Mouse (Mus musculus): ENCODE measurements at regions not wholly inside any gene's neighbourhood (a gene's known extent, or its start where the extent isn't known, plus 50 kb on each side); places are given as distances from the start of the nearest gene placed in this dataset.

GRCm38 (mm10) chr13:52154111-52154843 is 307.8 kb downstream of the Gadd45g start:
- Histone ChIP-seq H3K79me2 (ENCODE audit: control insufficient read depth, insufficient read depth) (no peaks in the 10 kb centered on the region), H3K36me3 (ENCODE audit: control insufficient read depth, insufficient read depth) (no peaks in the 10 kb centered on the region), H3K27me3 (ENCODE audit: control insufficient read depth, insufficient read depth, insufficient read length) (no peaks in the 10 kb centered on the region), H3K4me3 (ENCODE audit: insufficient read depth, poor library complexity, severe bottlenecking) (no peak overlapping the region), H3ac (ENCODE audit: control insufficient read depth, insufficient read length, low read depth) (no peak overlapping the region), H3K79me3 (ENCODE audit: low read depth) (no peaks in the 10 kb centered on the region)
- TF ChIP-seq MYOG (IDR thresholded peaks at IDR 0.05; ENCODE audit: control insufficient read depth, extremely low read depth, insufficient read length), result no peak
- no peak for TF ChIP-seq CEBPB (IDR thresholded peaks at IDR 0.05; ENCODE audit: low read depth)

GRCm38 (mm10) chr13:52154844-52155587 is 308.5 kb downstream of the Gadd45g start:
- H3K79me2 ChIP-seq (ENCODE audit: control insufficient read depth, insufficient read depth), result no peaks in the 10 kb centered on the region
- H3ac ChIP-seq (ENCODE audit: control insufficient read depth, insufficient read length, low read depth), result no peak overlapping the region
- H3K4me3 ChIP-seq (ENCODE audit: insufficient read depth, poor library complexity, severe bottlenecking), result no peak overlapping the region
- no peaks in the 10 kb centered on the region for H3K36me3 ChIP-seq (ENCODE audit: control insufficient read depth, insufficient read depth)
- H3K27me3 ChIP-seq (ENCODE audit: control insufficient read depth, insufficient read depth, insufficient read length), result no peaks in the 10 kb centered on the region
- no peaks in the 10 kb centered on the region for H3K79me3 ChIP-seq (ENCODE audit: low read depth)
- TF ChIP-seq MYOD1 (IDR thresholded peaks at IDR 0.05; ENCODE audit: control insufficient read depth, insufficient read length, low read depth), result peak; percentile 89
- TF ChIP-seq MYOG (IDR thresholded peaks at IDR 0.05; ENCODE audit: control insufficient read depth, extremely low read depth, insufficient read length), result no peak

- H3K27me3 ChIP-seq (ENCODE audit: control insufficient read depth, insufficient read depth, insufficient read length), result no peaks in the 10 kb centered on the region
- no peak overlapping the region for H3ac ChIP-seq (ENCODE audit: control insufficient read depth, insufficient read length, low read depth)
- no peaks in the 10 kb centered on the region for H3K36me3 ChIP-seq (ENCODE audit: control insufficient read depth, insufficient read depth)
- no peaks in the 10 kb centered on the region for H3K79me3 ChIP-seq (ENCODE audit: low read depth)
- no peaks in the 10 kb centered on the region for H3K79me2 ChIP-seq (ENCODE audit: control insufficient read depth, insufficient read depth)
- H3K4me3 ChIP-seq (ENCODE audit: insufficient read depth, poor library complexity, severe bottlenecking), result no peak overlapping the region
- TF ChIP-seq MYOG (IDR thresholded peaks at IDR 0.05; ENCODE audit: control insufficient read depth, extremely low read depth, insufficient read length), result no peak
- no peak for TF ChIP-seq MAX (IDR thresholded peaks at IDR 0.05)
- TF ChIP-seq CEBPB (IDR thresholded peaks at IDR 0.05; ENCODE audit: low read depth), result no peak
- TF ChIP-seq CTCF (IDR thresholded peaks at IDR 0.05; ENCODE audit: control insufficient read depth, insufficient read depth, insufficient read length), result no peak
- no peak for TF ChIP-seq FOSL1 (IDR thresholded peaks at IDR 0.05; ENCODE audit: insufficient read depth, low read length, poor library complexity, severe bottlenecking)
Observed at GRCm38 (mm10) chr13:52155588-52156086, 309.2 kb downstream of the Gadd45g start.

GRCm38 (mm10) chr13:52162676-52163075 is 316.2 kb downstream of the Gadd45g start:
- no peak for TF ChIP-seq FOSL1 (IDR thresholded peaks at IDR 0.05; ENCODE audit: insufficient read depth, low read length, poor library complexity, severe bottlenecking)
- TF ChIP-seq MYOD1 (IDR thresholded peaks at IDR 0.05; ENCODE audit: control insufficient read depth, insufficient read length, low read depth), result no peak
- TF ChIP-seq CTCF (IDR thresholded peaks at IDR 0.05; ENCODE audit: control insufficient read depth, insufficient read depth, insufficient read length), result no peak
- no peak for TF ChIP-seq CEBPB (IDR thresholded peaks at IDR 0.05; ENCODE audit: low read depth)
- no peak for TF ChIP-seq MYOG (IDR thresholded peaks at IDR 0.05; ENCODE audit: control insufficient read depth, extremely low read depth, insufficient read length)
- TF ChIP-seq MAX (IDR thresholded peaks at IDR 0.05), result no peak
- no peak for TF ChIP-seq USF1 (IDR thresholded peaks at IDR 0.05; ENCODE audit: low read depth)
- no peak overlapping the region for H3ac ChIP-seq (ENCODE audit: control insufficient read depth, insufficient read length, low read depth)
- no peaks in the 10 kb centered on the region for H3K79me3 ChIP-seq (ENCODE audit: low read depth)
- H3K36me3 ChIP-seq (ENCODE audit: control insufficient read depth, insufficient read depth), result no peaks in the 10 kb centered on the region
- no peaks in the 10 kb centered on the region for H3K79me2 ChIP-seq (ENCODE audit: control insufficient read depth, insufficient read depth)
- H3K4me3 ChIP-seq (ENCODE audit: insufficient read depth, poor library complexity, severe bottlenecking), result no peak overlapping the region
- H3K27me3 ChIP-seq (ENCODE audit: control insufficient read depth, insufficient read depth, insufficient read length), result no peaks in the 10 kb centered on the region

GRCm38 (mm10) chr13:52165531-52165930 is 319.1 kb downstream of the Gadd45g start:
- Histone ChIP-seq H3K27me3 (ENCODE audit: control insufficient read depth, insufficient read depth, insufficient read length) (no peaks in the 10 kb centered on the region), H3K79me2 (ENCODE audit: control insufficient read depth, insufficient read depth) (no peaks in the 10 kb centered on the region), H3K36me3 (ENCODE audit: control insufficient read depth, insufficient read depth) (no peaks in the 10 kb centered on the region), H3K4me3 (ENCODE audit: insufficient read depth, poor library complexity, severe bottlenecking) (no peak overlapping the region), H3K79me3 (ENCODE audit: low read depth) (no peaks in the 10 kb centered on the region), H3ac (ENCODE audit: control insufficient read depth, insufficient read length, low read depth) (no peak overlapping the region)
- TF ChIP-seq MAX (IDR thresholded peaks at IDR 0.05) (no peak), MYOG (IDR thresholded peaks at IDR 0.05; ENCODE audit: control insufficient read depth, extremely low read depth, insufficient read length) (no peak), FOSL1 (IDR thresholded peaks at IDR 0.05; ENCODE audit: insufficient read depth, low read length, poor library complexity, severe bottlenecking) (no peak), CEBPB (IDR thresholded peaks at IDR 0.05; ENCODE audit: low read depth) (no peak), USF1 (IDR thresholded peaks at IDR 0.05; ENCODE audit: low read depth) (no peak), CTCF (IDR thresholded peaks at IDR 0.05; ENCODE audit: control insufficient read depth, insufficient read depth, insufficient read length) (no peak), MYOD1 (IDR thresholded peaks at IDR 0.05; ENCODE audit: control insufficient read depth, insufficient read length, low read depth) (no peak)

- no peaks in the 10 kb centered on the region for H3K36me3 ChIP-seq (ENCODE audit: control insufficient read depth, insufficient read depth)
- H3ac ChIP-seq (ENCODE audit: control insufficient read depth, insufficient read length, low read depth), result no peak overlapping the region
- no peaks in the 10 kb centered on the region for H3K79me3 ChIP-seq (ENCODE audit: low read depth)
- no peaks in the 10 kb centered on the region for H3K27me3 ChIP-seq (ENCODE audit: control insufficient read depth, insufficient read depth, insufficient read length)
- no peaks in the 10 kb centered on the region for H3K79me2 ChIP-seq (ENCODE audit: control insufficient read depth, insufficient read depth)
- TF ChIP-seq CTCF (IDR thresholded peaks at IDR 0.05; ENCODE audit: control insufficient read depth, insufficient read depth, insufficient read length), result no peak
- TF ChIP-seq USF1 (IDR thresholded peaks at IDR 0.05; ENCODE audit: low read depth), result no peak
- TF ChIP-seq FOSL1 (IDR thresholded peaks at IDR 0.05; ENCODE audit: insufficient read depth, low read length, poor library complexity, severe bottlenecking), result no peak
- no peak for TF ChIP-seq MYOD1 (IDR thresholded peaks at IDR 0.05; ENCODE audit: control insufficient read depth, insufficient read length, low read depth)
- TF ChIP-seq MYOG (IDR thresholded peaks at IDR 0.05; ENCODE audit: control insufficient read depth, extremely low read depth, insufficient read length), result no peak
- TF ChIP-seq MAX (IDR thresholded peaks at IDR 0.05), result no peak
- TF ChIP-seq CEBPB (IDR thresholded peaks at IDR 0.05; ENCODE audit: low read depth), result no peak
- no peak overlapping the region for H3K4me3 ChIP-seq (ENCODE audit: insufficient read depth, poor library complexity, severe bottlenecking)
Observed at GRCm38 (mm10) chr13:52167968-52168367, 321.5 kb downstream of the Gadd45g start.

All from C2C12 (cell line).